Mouse (Mus musculus): ENCODE results near the gene Sema3d.

- TF ChIP-seq POLR2AphosphoS2 (IDR thresholded peaks at IDR 0.05; ENCODE audit: insufficient read length, low read depth): no peak
- no peak for TF ChIP-seq MYOD1 (IDR thresholded peaks at IDR 0.05; ENCODE audit: control insufficient read depth in 1 of 3, insufficient read length in 2 of 3, low read depth in 2 of 3)
- no peak for TF ChIP-seq POLR2A (IDR thresholded peaks at IDR 0.05; ENCODE audit: insufficient read length, low read depth)
- no peak for TF ChIP-seq TCF3 (IDR thresholded peaks at IDR 0.05; ENCODE audit: insufficient read length, low read depth)
- no peak for TF ChIP-seq MAX (IDR thresholded peaks at IDR 0.05; ENCODE audit: low read depth)
- TF ChIP-seq CEBPB (IDR thresholded peaks at IDR 0.05; ENCODE audit: insufficient read depth, poor library complexity, severe bottlenecking): no peak
- TF ChIP-seq E2F4 (IDR thresholded peaks at IDR 0.05; ENCODE audit: insufficient read depth): no peak
- no peak for TF ChIP-seq USF1 (IDR thresholded peaks at IDR 0.05; ENCODE audit: low read depth)
- TF ChIP-seq TCF12 (IDR thresholded peaks at IDR 0.05; ENCODE audit: insufficient read depth, poor library complexity, severe bottlenecking): no peak
- TF ChIP-seq MYOG (IDR thresholded peaks at IDR 0.05; ENCODE audit: control insufficient read depth in 1 of 3, insufficient read depth in 1 of 3, insufficient read length in 2 of 3, low read depth in 2 of 3): no peak
These were observed 115.9 kb downstream of the Sema3d start for GRCm38 (mm10) chr5:12499037-12499436.

Measured in myocyte (in vitro differentiated cells).